Mouse (Mus musculus) left cerebral cortex, adult 2 months (tissue): Measurements from ENCODE around the gene Smco4. TPM values are rescaled to one million over a fixed set of nuclear protein-coding genes. Genes with fewer than 3 reads are reported as not detected.
"Not testable (repeated sequence)": the region's sequence is repeated elsewhere in the genome, so short reads cannot be mapped to it uniquely, and the experiment has no call there.

Experiments used
- DNase-seq, 2 experiments: peaks; one replicate each; pipeline ENCODE4 v3.0.0; 2021 to 2022; ENCODE audit warnings: low spot score in 2 of 2, mixed read lengths in 1 of 2; ENCODE audit errors: extremely low spot score in 1 of 2
- H3K27ac ChIP-seq: fragments of 200-600 bp; 2 replicates; pipeline ENCODE4 v1.8.1; 2022
- H3K4me3 ChIP-seq: fragments of 200-600 bp; 2 replicates; pipeline ENCODE4 v1.8.1; 2022
- CTCF ChIP-seq: fragments of 200-600 bp; IDR thresholded peaks from 2 replicates; pipeline ENCODE4 v1.8.1; 2022; ENCODE audit warnings: antibody characterized with exemption, mild to moderate bottlenecking, moderate library complexity
- intact Hi-C: fragments of 180-260 bp; cut with DNase I; formaldehyde crosslinking; loops from one replicate; pipeline ENCODE4 v1.15.1; 2025
- total RNA-seq, 2 experiments: library from RNA; stranded (reverse); gene quantifications; 2 replicates each; pipeline ENCODE4 v1.2.3; 2021

Gene Smco4
- total RNA-seq, 2 experiments from 2014 or later: 3.0 to 4.4 TPM

DNA sequence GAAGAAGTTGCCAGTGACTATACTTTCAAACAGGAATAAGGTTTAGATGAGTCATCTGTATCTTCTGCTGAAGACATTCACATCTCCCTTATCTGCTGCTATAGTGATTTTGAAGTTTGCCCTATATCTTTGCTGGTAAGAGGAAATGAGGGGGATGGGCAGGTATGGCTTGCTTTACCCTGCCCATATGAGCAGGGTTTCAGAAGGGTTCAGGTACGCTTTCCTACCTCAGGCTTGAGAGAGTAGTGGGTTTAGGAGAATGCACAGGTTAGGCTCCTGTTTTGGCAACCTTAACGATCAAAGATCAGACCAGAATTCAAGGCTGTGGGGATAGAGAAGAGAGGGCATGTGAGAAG lies 36.7 kb downstream of the Smco4 start:
- intact Hi-C loops: no loop called here

DNA sequence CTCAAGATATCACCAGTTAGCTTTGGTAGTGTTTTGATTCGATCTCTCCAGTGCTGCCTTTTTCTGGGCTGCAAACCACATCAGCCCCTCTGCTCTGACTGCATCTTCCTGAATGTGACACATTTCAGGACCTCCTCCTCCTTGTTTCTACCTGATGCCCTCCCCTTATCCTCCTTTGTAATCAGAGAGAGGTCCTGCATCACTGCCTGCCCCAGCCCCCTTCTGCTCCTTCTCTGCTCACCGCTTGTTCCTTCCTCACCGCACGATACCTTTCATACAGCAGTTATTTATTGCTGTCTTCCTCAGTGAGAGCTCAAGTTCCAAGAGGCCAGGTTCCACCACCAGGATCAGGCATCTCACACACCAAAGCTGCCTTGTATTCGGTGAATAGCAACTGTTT lies 38.0 kb downstream of the Smco4 start:
- no peak for TF ChIP-seq CTCF
- DNase-seq: no peak
- Histone ChIP-seq H3K27ac (no peak overlapping the region), H3K4me3 (no peak overlapping the region)
- intact Hi-C loops: no loop called here

More for the DNA sequence above, 36.7 kb downstream of the Smco4 start:
- DNase-seq: no peak
- Histone ChIP-seq H3K27ac (no peak overlapping the region), H3K4me3 (no peak overlapping the region)
- no peak for TF ChIP-seq CTCF

GRCm38 (mm10) chr9:15533336-15534070 lies 40.3 kb downstream of the Smco4 start:
- H3K27ac ChIP-seq: no peak overlapping the region
- H3K4me3 ChIP-seq: no peak overlapping the region
- no peak for TF ChIP-seq CTCF
- intact Hi-C loops: no loop called here
- DNase-seq: no peak

DNA sequence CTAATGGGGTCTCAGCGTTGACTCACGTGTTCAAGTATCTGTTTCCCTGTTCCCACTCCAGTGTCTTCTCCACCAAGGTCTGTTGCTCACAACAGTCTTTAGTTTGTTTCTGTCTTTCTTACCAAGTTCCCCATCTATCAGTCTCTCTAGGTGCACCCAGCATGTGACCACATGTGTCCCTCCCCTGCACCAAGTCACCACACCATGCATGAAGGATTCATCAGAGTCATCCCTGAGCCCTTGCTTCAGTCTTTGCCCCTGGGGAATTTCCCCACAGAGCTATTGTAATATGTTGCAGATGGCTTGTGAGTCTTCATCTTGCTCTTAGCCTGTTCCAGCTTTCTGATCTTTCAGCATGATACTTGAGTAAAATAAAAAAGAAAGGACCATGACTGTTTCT lies 40.9 kb downstream of the Smco4 start:
- DNase-seq: no peak
- no peak overlapping the region for H3K4me3 ChIP-seq
- no peak overlapping the region for H3K27ac ChIP-seq
- intact Hi-C loops: no loop called here
- no peak for TF ChIP-seq CTCF

- no peak for TF ChIP-seq CTCF
- intact Hi-C loops: no loop called here
- Histone ChIP-seq H3K27ac (no peak overlapping the region), H3K4me3 (no peak overlapping the region)
- DNase-seq: no peak
Observed at GRCm38 (mm10) chr9:15535418-15535817, 42.2 kb downstream of the Smco4 start.

DNA sequence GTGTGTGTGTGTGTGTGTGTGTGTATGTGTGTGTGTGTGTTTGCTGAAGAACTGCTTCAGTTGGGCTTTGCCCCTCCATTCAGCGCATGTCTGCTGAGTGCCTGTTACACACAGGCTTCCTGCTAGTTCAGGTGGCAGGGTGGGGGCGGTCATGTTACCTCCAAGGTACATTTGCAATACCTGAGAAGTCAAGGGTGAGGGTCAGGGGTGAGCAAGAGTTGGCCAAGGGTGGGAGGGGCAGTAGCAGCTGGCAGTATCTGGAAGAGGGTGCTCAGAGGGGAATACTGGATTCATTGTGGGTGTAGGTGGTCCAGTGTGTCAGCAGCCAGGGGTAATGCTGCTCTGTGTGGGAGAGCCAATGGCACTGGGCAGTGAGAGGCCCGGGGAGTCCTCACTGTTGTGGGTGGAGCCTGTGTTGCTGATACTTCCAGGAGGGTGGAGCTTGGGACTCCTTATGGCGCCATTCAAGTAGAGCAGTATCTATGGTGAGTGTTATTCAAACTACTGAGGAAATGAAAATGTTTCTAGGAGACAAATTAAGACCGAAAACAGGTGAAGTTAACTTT lies 43.7 kb downstream of the Smco4 start:
- intact Hi-C loops: no loop called here
- Histone ChIP-seq H3K4me3 (no peak overlapping the region), H3K27ac (no peak overlapping the region)
- no peak for TF ChIP-seq CTCF
- no peak for DNase-seq

DNA sequence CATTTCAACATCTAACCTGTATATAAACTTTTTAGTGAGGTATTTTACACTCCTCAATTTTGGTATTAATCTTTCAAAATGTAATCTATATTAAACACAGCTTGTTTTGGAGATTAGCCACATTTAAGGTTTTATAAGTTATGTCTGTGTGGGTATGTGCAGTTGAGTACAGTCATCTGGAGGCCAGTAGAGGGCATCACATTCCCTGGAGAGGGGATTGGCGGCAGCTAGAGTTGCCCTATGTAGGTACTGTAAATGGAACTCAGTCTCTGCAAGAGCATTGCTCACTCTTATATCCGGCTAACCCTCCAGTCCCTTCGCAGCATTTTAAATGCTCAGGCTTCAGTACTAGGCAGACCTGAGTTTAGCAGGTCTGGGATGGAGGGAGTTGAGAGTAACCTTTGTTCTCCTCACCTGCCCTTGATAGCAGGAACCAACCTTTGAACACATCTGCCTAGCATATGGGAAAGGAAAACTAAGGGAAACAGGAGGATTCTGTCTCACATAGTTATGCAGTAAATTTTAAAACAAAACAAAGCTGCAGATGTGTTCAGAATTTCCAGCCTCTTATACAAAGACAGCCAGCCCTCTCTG lies 44.3 kb downstream of the Smco4 start:
- no peak for DNase-seq
- intact Hi-C loops: no loop called here
- no peak; the same call in 1 of the 2 replicates for TF ChIP-seq CTCF
- Histone ChIP-seq H3K4me3 (no peak overlapping the region), H3K27ac (no peak overlapping the region)

GRCm38 (mm10) chr9:15538979-15539533 lies 45.8 kb downstream of the Smco4 start:
- TF ChIP-seq CTCF: no peak
- no peak overlapping the region for H3K4me3 ChIP-seq
- intact Hi-C loops: no loop called here
- no peak for DNase-seq
- H3K27ac ChIP-seq: no peak overlapping the region

DNA sequence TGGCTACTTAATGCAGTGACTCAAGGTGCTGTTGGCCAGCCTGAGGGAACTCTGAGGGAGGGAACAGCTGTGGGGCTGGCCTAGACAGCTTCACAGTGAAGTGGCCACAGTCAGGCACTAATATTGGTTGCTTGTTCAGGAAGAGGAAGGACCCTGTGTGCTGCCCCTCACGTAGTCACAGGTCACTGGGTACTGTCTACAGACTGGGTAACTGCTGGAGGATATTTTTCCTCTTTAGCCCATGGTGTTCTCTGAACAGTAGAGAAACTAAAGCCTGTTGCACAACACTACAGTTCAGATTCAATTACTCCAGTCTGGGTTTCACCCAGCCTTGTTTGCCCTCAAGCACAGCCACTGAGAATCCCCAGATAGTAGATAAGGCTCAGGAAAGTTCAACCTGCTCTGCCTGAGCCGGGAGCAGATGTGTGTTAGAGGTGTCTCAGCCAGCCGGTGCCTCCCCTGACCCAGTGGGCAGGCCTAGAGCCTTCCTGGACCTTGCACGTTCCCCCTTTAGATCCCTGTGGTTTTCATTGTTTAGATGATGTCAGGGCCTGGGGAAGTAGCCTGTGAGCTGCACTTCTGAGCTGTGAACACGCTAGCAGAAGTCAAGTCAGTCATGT lies 48.6 kb downstream of the Smco4 start:
- DNase-seq: no peak
- TF ChIP-seq CTCF: no peak
- Histone ChIP-seq H3K4me3 (no peak overlapping the region), H3K27ac (no peak overlapping the region)
- intact Hi-C loops: no loop called here

DNA sequence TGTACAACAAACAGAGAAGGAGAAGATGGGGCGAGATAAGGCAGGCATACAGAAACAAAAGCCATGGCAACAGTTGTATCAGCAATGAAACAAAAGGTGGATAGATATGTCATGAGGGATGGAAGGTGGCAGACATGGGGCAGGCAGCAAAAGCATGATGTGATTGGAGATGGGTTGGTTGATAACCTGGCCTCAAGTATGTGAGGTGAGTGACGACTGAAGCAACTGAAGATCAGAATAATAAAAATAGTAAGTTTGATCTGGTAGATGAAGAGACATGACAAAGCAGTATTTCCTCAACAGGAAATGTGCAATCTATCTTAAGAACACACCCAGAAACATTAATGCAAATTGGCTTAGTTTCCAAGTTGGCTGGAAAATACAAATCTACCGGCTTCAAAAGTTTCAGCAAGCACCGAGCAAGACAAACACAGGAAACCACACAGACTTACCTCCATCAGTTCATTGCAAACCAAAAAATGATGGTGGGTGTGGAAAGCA lies 57.3 kb downstream of the Smco4 start:
- DNase-seq: no peak
- H3K27ac ChIP-seq: no peak overlapping the region
- H3K4me3 ChIP-seq: no peak overlapping the region
- no peak for TF ChIP-seq CTCF
- intact Hi-C loops: no loop called here

- intact Hi-C loops, H3K4me3 ChIP-seq, H3K27ac ChIP-seq, DNase-seq: not testable (repeated sequence)
Observed at GRCm38 (mm10) chr9:15551073-15551472, 57.8 kb downstream of the Smco4 start.
